Mouse (Mus musculus) heart, postnatal 14 days (tissue): ENCODE data around the gene Stat3. TPM values are rescaled to one million over a fixed set of nuclear protein-coding genes. Genes with fewer than 3 reads are reported as not detected.

Experiments used
- DNase-seq, 2 experiments: peaks; one replicate each; pipeline ENCODE4 v3.0.0; 2021 to 2022
- intact Hi-C: fragments of 180-260 bp; cut with DNase I; formaldehyde crosslinking; loops from one replicate; pipeline ENCODE4 v1.15.1; 2025
- total RNA-seq, 2 experiments: library from RNA; stranded (reverse); gene quantifications; 2 replicates each; pipeline ENCODE4 v1.2.3; 2021

Gene Stat3
- total RNA-seq, 2 experiments from 2014 or later = 103 to 107 TPM

DNA sequence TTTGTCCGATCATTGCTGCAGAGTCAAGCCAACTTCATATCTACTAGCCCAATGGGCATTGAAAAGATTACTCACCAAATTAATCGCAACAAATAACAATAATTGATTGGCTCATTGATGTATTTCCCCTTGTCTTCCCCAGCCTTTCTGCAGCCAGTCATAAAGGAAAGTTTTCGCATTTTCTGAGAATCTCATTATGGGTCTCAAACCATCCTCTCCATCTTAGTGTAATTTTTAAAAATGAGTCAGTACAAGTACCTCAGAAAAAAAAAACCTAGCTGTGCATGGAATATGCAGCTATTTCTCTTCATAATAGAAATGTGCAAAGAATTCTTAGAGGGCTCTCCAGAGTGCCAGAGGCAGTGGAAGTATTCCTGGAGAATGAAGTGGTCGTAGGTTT lies 95.2 kb downstream of the Stat3 start:
- intact Hi-C loops = no loop called here
- DNase-seq = no peak

DNA sequence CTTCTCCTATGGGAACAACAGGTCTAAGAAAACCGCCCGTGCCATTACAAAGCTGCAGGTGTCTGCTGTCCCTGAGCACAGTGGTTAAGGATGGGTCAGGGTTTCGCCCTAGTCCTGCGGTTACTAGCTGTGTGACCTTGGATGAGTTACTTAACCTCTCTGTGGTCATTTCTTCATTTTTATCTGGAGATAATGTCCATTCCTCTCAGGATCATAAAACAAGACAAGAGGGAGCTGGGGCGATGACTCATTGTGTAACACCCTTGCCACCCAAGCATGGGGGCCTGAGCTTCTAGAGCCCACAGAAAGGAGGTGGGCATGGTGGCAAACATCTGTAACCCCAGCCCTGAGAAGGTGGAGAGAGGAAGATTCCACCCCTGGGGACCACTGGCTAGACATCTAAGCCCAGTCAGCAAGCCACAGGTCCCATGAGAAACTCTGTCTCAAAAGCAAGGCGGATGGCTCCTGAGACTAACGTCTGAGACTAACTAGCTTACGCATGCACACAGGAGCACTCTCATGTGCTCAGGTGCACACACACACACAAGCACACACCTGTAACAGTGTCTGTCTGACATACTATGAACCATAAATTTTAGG lies 96.2 kb downstream of the Stat3 start:
- intact Hi-C loops = no loop called here

DNA sequence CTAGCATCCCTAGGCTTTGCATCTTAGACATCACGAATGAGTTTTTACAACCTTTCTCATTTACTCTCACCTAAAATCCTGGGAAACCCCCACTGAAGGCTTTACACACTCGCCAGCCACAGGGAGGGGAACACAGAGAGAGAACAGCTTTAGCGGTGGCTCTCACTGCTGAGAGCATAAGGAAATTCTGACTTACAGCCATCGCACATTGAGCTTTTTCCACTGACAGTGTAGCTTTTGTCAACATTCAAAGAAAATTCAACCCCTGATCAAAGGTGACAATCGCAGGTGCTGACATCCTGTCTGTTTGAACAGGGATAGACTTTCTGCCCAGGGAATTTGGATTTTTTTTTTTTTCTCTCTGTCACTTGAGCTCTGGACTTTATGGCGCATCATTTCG lies 97.3 kb downstream of the Stat3 start:
- intact Hi-C loops = no loop called here
- DNase-seq = no peak

More for the DNA sequence above, 96.2 kb downstream of the Stat3 start:
- DNase-seq = no peak

DNA sequence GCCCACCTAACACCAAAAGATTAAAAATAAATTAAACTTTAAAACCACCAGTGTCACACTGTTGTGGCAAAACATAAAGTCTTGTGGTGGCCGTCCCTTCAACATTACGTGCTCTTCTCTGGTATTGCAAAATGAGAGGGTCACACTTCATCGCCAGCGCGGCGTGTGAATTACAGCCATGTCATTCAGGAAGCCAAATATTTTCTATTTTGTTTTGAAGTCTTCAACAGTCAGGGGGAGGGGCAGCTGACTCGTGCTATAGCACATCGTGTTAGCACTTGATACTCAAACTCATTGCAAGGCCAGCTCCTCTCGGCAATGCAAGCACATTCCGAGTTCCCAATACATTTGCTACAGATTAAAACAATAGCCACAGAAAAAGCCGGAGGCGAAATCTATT lies 98.5 kb downstream of the Stat3 start:
- no peak for DNase-seq
- intact Hi-C loops = no loop called here

DNA sequence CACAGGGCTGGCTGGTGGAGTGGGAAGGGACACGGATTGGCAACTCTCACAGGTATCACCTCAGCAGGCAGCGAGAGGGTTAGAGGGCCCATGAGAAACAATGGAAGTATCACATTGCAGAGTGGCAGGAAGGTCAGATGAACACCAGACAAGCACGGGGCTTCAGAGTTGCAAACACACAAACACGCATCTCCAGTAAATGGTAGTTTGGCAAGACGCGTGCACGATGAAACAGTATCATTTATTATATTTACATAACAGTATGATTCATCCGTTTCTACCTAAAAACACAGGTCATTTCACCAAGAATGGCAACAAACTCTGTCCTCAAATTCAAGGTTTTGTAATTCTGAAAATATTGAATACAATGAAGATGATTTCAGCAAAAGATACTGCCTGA lies 99.8 kb downstream of the Stat3 start:
- intact Hi-C loops = no loop called here
- no peak for DNase-seq

DNA sequence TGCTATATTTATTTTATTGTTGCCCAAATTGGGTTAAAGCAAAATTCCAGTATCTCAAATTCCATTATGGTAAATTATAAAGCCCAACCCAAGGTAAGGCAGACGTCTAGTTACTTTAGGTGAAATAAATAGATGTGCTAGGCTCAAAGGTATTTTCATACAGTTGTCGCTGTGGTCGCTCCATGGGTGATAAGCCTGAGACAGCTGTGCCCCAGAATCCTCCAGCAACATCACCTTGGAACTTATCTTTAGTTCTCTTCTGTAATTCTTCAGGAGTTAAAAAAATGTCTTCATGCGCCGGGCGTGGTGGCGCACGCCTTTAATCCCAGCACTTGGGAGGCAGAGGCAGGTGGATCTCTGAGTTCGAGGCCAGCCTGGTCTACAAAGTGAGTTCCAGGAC lies 100.4 kb downstream of the Stat3 start:
- DNase-seq = no peak
- intact Hi-C loops = no loop called here

DNA sequence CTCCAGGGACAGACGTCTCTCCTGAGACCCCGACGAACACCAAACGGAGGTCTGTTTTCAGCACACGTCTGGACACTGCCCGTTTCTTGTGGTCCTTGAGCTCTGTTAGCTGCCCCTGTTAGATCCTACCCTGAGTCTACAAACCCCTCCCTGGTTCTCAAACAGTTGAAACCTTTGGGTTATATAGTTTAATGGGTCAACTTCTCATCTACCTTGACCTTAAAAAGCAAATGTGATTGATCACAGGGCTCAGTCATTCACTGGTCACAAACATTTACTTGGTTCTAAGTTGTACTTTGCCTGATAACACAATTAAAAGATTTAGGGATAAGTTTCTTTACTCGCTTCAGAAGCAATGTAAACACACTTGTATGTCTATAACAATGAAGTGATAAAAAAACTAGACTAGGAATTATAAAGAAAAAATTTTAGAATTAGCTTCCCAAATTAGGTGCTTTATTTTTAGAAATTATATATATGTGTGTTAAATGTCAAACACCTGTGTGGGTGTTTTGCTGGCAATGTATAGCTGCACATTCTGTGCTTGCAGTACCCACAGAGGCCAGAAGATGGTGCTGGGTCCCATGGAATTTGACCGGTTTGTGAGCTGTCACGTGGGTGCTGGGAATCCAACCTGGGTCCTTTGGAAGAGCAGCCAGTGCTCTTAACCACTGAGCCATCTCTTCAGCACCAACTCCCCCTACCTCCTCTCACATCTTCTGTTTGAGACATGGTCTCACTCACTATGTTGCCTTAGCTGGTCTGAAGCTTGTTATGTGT lies 102.2 kb downstream of the Stat3 start:
- DNase-seq = no peak
- intact Hi-C loops = no loop called here

Other genes with a start within 250 kb of the Stat3 start
- under 1 TPM; 0.10 to 0.29 TPM for gene Zfp385c, start 247.1 kb downstream of the Stat3 start, total RNA-seq
- under 1 TPM; 0.76 to 1.00 TPM for gene Dhx58, start 235.3 kb downstream of the Stat3 start, total RNA-seq
- gene Kat2a, start 227.1 kb downstream of the Stat3 start, total RNA-seq = 10 to 100 TPM; 12.9 to 13.7 TPM
- gene Hspb9, start 225.7 kb downstream of the Stat3 start, total RNA-seq = not detected
- 10 to 100 TPM; 70.4 to 74.6 TPM for gene Rab5c, start 201.3 kb downstream of the Stat3 start, total RNA-seq
- not detected for gene Kcnh4, start 179.6 kb downstream of the Stat3 start, total RNA-seq
- not detected for gene Hcrt, start 176.6 kb downstream of the Stat3 start, total RNA-seq
- gene Ghdc, start 168.6 kb downstream of the Stat3 start, total RNA-seq = 10 to 100 TPM; 12.7 to 13.3 TPM
- 10 to 100 TPM; 62.4 to 66.5 TPM for gene Stat5b, start 88.8 kb downstream of the Stat3 start, total RNA-seq
- gene Stat5a, start 80.2 kb downstream of the Stat3 start, total RNA-seq = 10 to 100 TPM; 28.1 to 28.7 TPM
- gene Cavin1, start 31.3 kb upstream of the Stat3 start, total RNA-seq = 100 to 1,000 TPM; 336 to 338 TPM
- 10 to 100 TPM; 89.3 to 90.2 TPM for gene Atp6v0a1, start 69.9 kb upstream of the Stat3 start, total RNA-seq
- gene Naglu, start 130.5 kb upstream of the Stat3 start, total RNA-seq = 10 to 100 TPM in 1 of 2 experiments, 1 to 10 TPM in 1; 7.2 to 10.1 TPM
- under 1 TPM; 0.32 to 0.41 TPM for gene Hsd17b1, start 138.9 kb upstream of the Stat3 start, total RNA-seq
- gene Coasy, start 143.0 kb upstream of the Stat3 start, total RNA-seq = 10 to 100 TPM; 16.8 to 21.4 TPM
- gene Mlx, start 147.7 kb upstream of the Stat3 start, total RNA-seq = 10 to 100 TPM; 17.4 to 17.6 TPM
- 1 to 10 TPM; 2.0 to 2.2 TPM for gene Psmc3ip, start 155.9 kb upstream of the Stat3 start, total RNA-seq
- 10 to 100 TPM; 37.7 to 40.0 TPM for gene Retreg3, start 180.4 kb upstream of the Stat3 start, total RNA-seq
- gene Tubg1, start 180.4 kb upstream of the Stat3 start, total RNA-seq = 10 to 100 TPM; 20.9 to 25.8 TPM
- 1 to 10 TPM; 2.2 to 2.9 TPM for gene Tubg2, start 216.4 kb upstream of the Stat3 start, total RNA-seq
- 1 to 10 TPM; 1.4 to 2.1 TPM for gene Cntnap1, start 231.0 kb upstream of the Stat3 start, total RNA-seq
- 10 to 100 TPM; 26.6 to 26.9 TPM for gene Plekhh3, start 231.8 kb upstream of the Stat3 start, total RNA-seq
- gene Ccr10, start 235.9 kb upstream of the Stat3 start, total RNA-seq = not detected